Mouse (Mus musculus) bone marrow macrophage, adult 2 months (primary cell): ENCODE data around the gene Cyth1. TPM values are rescaled to one million over a fixed set of nuclear protein-coding genes. Genes with fewer than 3 reads are reported as not detected.

Source experiments
- H3K27ac ChIP-seq: 2 replicates; pipeline ENCODE4 v1.5.1; 2012; ENCODE audit warnings: low read depth, low read length; ENCODE audit not compliant: insufficient read depth
- H3K4me1 ChIP-seq: 2 replicates; pipeline ENCODE4 v1.6.1; 2012; ENCODE audit warnings: low read length; ENCODE audit not compliant: control insufficient read depth, insufficient read depth
- H3K4me3 ChIP-seq: 2 replicates; pipeline ENCODE4 v1.5.1; 2012; ENCODE audit warnings: mild to moderate bottlenecking, low read length, moderate library complexity; ENCODE audit not compliant: insufficient read depth
- CTCF ChIP-seq: IDR thresholded peaks from 2 replicates; pipeline ENCODE4 v1.5.1; 2012; ENCODE audit warnings: low read depth, mild to moderate bottlenecking, low read length, moderate library complexity
- POLR2A ChIP-seq: IDR thresholded peaks from 2 replicates; pipeline ENCODE4 v1.6.1; 2012; ENCODE audit warnings: mild to moderate bottlenecking, low read depth, low read length, borderline replicate concordance
- polyA plus RNA-seq: library from polyadenylated mRNA; stranded (reverse); fragments of >200 nt; gene quantifications from 2 replicates; pipeline ENCODE4 v1.2.4, GENCODE M21; 2012; ENCODE audit not compliant: missing spikeins, insufficient read depth, insufficient read length

The Cyth1 gene
- polyA plus RNA-seq, 1 experiment, result 47.2 TPM

DNA sequence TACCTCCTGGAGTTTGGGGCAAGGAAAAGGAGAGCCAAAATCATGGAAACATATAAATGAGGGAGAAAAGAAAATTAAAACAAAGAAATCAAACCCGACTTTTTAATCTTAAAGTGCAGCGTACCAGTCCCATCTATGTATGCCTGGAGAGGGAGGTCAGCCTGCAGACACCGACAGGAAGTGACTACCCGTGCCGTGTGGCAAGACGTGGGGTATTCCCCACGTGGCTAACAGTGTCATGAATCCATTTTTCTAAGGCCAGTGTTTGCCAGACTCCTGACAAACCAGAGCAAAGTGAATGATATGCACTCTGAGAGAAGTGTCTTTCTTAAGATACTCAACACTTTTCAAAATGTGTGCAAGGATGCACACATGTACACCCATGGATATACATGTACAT is 68.2 kb downstream of the Cyth1 start:
- H3K27ac ChIP-seq, result no peak overlapping the region

DNA sequence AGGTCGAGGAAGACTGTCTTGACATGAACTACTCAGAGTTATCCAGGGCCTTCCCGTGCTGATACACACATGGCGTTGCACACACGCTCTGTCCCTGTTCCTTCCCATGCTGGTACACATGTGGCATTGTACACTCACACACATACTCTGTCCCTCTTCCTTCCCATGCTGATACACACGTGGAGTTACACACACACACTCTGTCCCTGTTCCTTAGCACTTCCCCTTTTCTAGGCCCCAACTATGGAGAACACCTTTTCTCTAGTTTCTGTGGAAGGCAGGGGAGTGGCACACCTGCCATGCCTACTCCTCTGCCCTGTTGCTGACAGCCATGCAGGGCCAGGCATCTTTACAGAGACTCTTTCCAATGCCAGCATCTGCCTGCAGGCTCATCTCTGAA is 70.2 kb downstream of the Cyth1 start:
- no peak overlapping the region for H3K27ac ChIP-seq
- peaks cover 24% of the 10 kb centered on the region for H3K4me1 ChIP-seq
- H3K4me3 ChIP-seq, result no peak overlapping the region
- TF ChIP-seq POLR2A (no peak), CTCF (no peak)

More for the DNA sequence above, 68.2 kb downstream of the Cyth1 start:
- Histone ChIP-seq H3K4me1 (peaks cover 22% of the 10 kb centered on the region), H3K4me3 (no peak overlapping the region)
- TF ChIP-seq POLR2A (no peak), CTCF (no peak)

GRCm38 (mm10) chr11:118174752-118175151 is 73.6 kb downstream of the Cyth1 start:
- H3K4me3 ChIP-seq, result no peak overlapping the region
- no peak overlapping the region for H3K27ac ChIP-seq
- TF ChIP-seq POLR2A (no peak), CTCF (no peak)
- H3K4me1 ChIP-seq, result peaks cover 16% of the 10 kb centered on the region

- Histone ChIP-seq H3K27ac (no peak overlapping the region), H3K4me3 (no peak overlapping the region), H3K4me1 (peaks cover 8% of the 10 kb centered on the region)
- TF ChIP-seq CTCF (no peak), POLR2A (no peak)
Observed at GRCm38 (mm10) chr11:118172768-118173167, 75.6 kb downstream of the Cyth1 start.

GRCm38 (mm10) chr11:118170333-118170732 is 78.1 kb downstream of the Cyth1 start:
- Histone ChIP-seq H3K4me1 (peaks cover 8% of the 10 kb centered on the region), H3K27ac (no peak overlapping the region), H3K4me3 (no peak overlapping the region)
- no peak for TF ChIP-seq CTCF
- TF ChIP-seq POLR2A, result no peak

- no peak overlapping the region for H3K27ac ChIP-seq
- H3K4me1 ChIP-seq, result peaks cover 11% of the 10 kb centered on the region
- H3K4me3 ChIP-seq, result no peak overlapping the region
- no peak for TF ChIP-seq POLR2A
- no peak for TF ChIP-seq CTCF
Observed at GRCm38 (mm10) chr11:118168714-118169113, 79.7 kb downstream of the Cyth1 start.

- H3K27ac ChIP-seq, result no peak overlapping the region
- no peak overlapping the region for H3K4me3 ChIP-seq
- H3K4me1 ChIP-seq, result peaks cover 3% of the 10 kb centered on the region; the same call in 1 of the 2 replicates
- TF ChIP-seq CTCF (no peak), POLR2A (no peak)
Observed at GRCm38 (mm10) chr11:118166626-118167025, 81.8 kb downstream of the Cyth1 start.

- H3K4me1 ChIP-seq, result peaks cover 3% of the 10 kb centered on the region; the same call in 1 of the 2 replicates
Observed at GRCm38 (mm10) chr11:118165681-118166080, 82.7 kb downstream of the Cyth1 start.

GRCm38 (mm10) chr11:118164566-118164965 is 83.8 kb downstream of the Cyth1 start:
- TF ChIP-seq POLR2A, result no peak
- TF ChIP-seq CTCF, result no peak
- H3K27ac ChIP-seq, result no peak overlapping the region
- no peak overlapping the region for H3K4me3 ChIP-seq
- peaks cover 3% of the 10 kb centered on the region; the same call in 1 of the 2 replicates for H3K4me1 ChIP-seq

More at GRCm38 (mm10) chr11:118165681-118166080, 82.7 kb downstream of the Cyth1 start:
- TF ChIP-seq POLR2A (no peak), CTCF (no peak)
- H3K27ac ChIP-seq, result no peak overlapping the region
- H3K4me3 ChIP-seq, result no peak overlapping the region

DNA sequence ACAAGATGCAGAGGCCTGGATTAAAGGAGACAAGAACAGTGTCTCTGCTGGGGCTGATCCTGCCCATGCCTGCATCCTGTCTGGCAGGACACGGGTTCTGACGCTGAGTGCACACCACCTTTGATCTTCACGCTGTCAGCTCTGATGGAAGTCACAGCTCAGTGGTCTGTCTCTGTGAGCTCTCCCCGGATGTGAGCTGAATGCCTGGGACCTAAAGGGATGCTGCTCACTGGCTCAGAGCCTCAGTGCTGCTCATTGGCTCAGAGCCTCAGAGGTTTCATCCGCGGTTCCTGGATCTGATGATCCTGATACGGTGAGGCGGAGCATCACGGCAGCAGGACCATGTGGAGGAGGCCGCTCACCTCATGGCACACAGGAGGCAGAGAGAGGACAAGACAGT is 86.1 kb downstream of the Cyth1 start:
- peaks cover 12% of the 10 kb centered on the region for H3K4me1 ChIP-seq
- TF ChIP-seq POLR2A, result no peak
- no peak for TF ChIP-seq CTCF
- H3K4me3 ChIP-seq, result no peak overlapping the region
- H3K27ac ChIP-seq, result no peak overlapping the region

DNA sequence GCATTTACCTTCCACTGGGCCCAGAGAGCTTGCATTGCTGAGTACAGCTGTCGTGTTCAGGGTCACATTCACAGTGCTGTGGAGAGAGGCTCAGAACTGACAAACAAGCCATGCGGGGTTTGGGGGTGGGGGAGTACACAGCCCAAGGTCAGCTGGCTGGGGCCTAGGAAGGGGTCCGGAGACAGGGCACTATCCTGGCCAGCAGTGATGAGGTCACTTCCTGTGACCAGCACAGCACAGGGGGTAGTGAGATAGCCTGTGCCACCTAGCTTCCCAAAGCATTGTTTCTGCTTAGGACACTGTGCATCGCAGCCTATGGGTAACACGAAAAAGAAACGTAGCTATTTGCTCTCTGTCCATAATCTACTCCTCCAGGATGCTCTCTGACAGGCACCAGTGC is 87.2 kb downstream of the Cyth1 start:
- Histone ChIP-seq H3K4me3 (no peak overlapping the region), H3K27ac (no peak overlapping the region), H3K4me1 (peaks cover 12% of the 10 kb centered on the region)
- TF ChIP-seq CTCF (no peak), POLR2A (no peak)
